Mouse (Mus musculus) kidney, embryonic 16.5 days (tissue): ENCODE measurements around the gene F5. TPM values are rescaled to one million over a fixed set of nuclear protein-coding genes. Genes with fewer than 3 reads are reported as not detected.

ENCODE experiments used
- ATAC-seq: fragments of 200-750 bp; cut with Nextera tagmentation; 2 replicates; pipeline ENCODE4 v1.8.0; 2017; ENCODE audit warnings: moderate TSS enrichment; ENCODE audit not compliant: low FRiP score, low TSS enrichment
- H3K27ac ChIP-seq: fragments of 300-500 bp; sonication (generic); 2 replicates; pipeline ENCODE4 v1.5.1; 2014; ENCODE audit warnings: low read length
- H3K27me3 ChIP-seq: fragments of 300-500 bp; sonication (generic); 2 replicates; pipeline ENCODE4 v1.6.1; 2014; ENCODE audit warnings: low read length, control low read depth, mixed read lengths; ENCODE audit not compliant: insufficient read depth
- H3K36me3 ChIP-seq: fragments of 300-500 bp; sonication (generic); 2 replicates; pipeline ENCODE4 v1.6.1; 2014; ENCODE audit warnings: low read length, control low read depth, mixed read lengths; ENCODE audit not compliant: insufficient read depth
- H3K4me1 ChIP-seq: fragments of 300-500 bp; sonication (generic); 2 replicates; pipeline ENCODE4 v1.6.1; 2014; ENCODE audit warnings: low read length, control low read depth, mixed read lengths; ENCODE audit not compliant: insufficient read depth
- H3K4me2 ChIP-seq: fragments of 300-500 bp; sonication (generic); replicated peaks from 2 replicates; pipeline ENCODE4 v1.6.1; 2014; ENCODE audit warnings: low read depth, low read length
- H3K4me3 ChIP-seq: fragments of 300-500 bp; sonication (generic); 2 replicates; pipeline ENCODE4 v1.5.1; 2014; ENCODE audit warnings: mild to moderate bottlenecking, low read length
- H3K9ac ChIP-seq: fragments of 300-500 bp; sonication (generic); replicated peaks from 2 replicates; pipeline ENCODE4 v1.6.1; 2014; ENCODE audit warnings: low read length
- H3K9me3 ChIP-seq: fragments of 300-500 bp; sonication (generic); 2 replicates; pipeline ENCODE4 v1.6.1; 2016; ENCODE audit warnings: low read length, control low read depth
- WGBS: fragments of 180-500 bp; shearing (Covaris S2); extraction: QIAGEN DNeasy Blood & Tissue Kit; methylation state at CpG from one replicate; pipeline ENCODE4 v1.1.7; 2014; 5-methylcytosine and 5-hydroxymethylcytosine counted together
- polyA plus RNA-seq: library from polyadenylated mRNA; unstranded; fragments of >200 nt; fragmentation: Nextera tagmentation; extraction: Ambion mirVana; gene quantifications from 2 replicates; pipeline ENCODE4 v1.2.1, GENCODE M21; 2015

Gene F5
- polyA plus RNA-seq, 1 experiment from 2014 or later = 0.30 TPM

DNA sequence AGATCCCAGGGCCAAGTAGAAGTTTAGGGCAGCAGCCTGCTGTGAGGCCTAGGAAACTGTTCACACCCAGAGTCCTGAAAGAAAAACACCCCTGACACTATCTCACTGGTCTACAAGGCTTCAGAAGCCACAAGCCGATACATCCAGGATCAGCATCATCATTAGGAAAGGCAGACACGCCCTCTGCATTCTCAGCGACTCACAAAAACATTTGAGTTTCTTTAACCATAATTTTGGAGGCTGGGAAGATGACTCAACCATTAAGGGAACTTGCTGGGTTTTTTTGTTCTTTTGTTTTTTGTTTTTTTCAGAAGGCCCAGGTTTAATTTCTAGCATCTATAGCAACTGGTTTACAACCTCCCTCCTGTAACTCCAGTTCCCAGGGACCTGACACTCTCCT lies 27.8 kb upstream of the F5 start:
- no peaks in the 10 kb centered on the region for H3K4me1 ChIP-seq
- 38% methylated on average over 3 of the region's 3 CpGs for WGBS
- no peaks in the 10 kb centered on the region for H3K27me3 ChIP-seq
- no peak overlapping the region for H3K27ac ChIP-seq
- H3K36me3 ChIP-seq = no peaks in the 10 kb centered on the region
- no peak overlapping the region for H3K9ac ChIP-seq
- no peak overlapping the region for H3K4me2 ChIP-seq
- H3K9me3 ChIP-seq = no peaks in the 10 kb centered on the region; the same call in 1 of the 2 replicates
- ATAC-seq = no peak
- H3K4me3 ChIP-seq = no peak overlapping the region

DNA sequence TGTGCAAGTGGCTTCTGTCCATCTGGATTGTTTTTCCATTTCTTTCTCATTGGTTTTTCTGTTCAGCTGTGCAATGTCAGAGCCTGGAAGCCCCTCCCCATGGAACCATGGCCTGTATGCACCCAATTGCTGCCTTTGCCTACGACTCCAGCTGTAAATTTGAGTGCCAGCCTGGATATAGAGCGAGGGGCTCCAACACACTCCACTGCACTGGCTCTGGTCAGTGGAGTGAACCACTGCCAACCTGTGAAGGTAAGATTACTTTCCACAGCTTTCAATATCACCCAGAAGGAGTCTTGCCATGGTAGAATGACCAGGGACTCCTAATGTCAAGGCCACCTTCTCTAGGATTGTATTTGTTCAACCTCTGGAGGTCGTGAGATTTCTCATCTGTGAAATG lies 21.6 kb upstream of the F5 start:
- no peak overlapping the region for H3K27ac ChIP-seq
- H3K9ac ChIP-seq = no peak overlapping the region
- no peaks in the 10 kb centered on the region; the same call in 1 of the 2 replicates for H3K9me3 ChIP-seq
- H3K4me2 ChIP-seq = no peak overlapping the region
- 33% methylated on average over 3 of the region's 3 CpGs for WGBS
- H3K4me1 ChIP-seq = no peaks in the 10 kb centered on the region
- no peaks in the 10 kb centered on the region for H3K27me3 ChIP-seq
- no peaks in the 10 kb centered on the region for H3K36me3 ChIP-seq
- no peak overlapping the region for H3K4me3 ChIP-seq
- ATAC-seq = peak; percentile 89

DNA sequence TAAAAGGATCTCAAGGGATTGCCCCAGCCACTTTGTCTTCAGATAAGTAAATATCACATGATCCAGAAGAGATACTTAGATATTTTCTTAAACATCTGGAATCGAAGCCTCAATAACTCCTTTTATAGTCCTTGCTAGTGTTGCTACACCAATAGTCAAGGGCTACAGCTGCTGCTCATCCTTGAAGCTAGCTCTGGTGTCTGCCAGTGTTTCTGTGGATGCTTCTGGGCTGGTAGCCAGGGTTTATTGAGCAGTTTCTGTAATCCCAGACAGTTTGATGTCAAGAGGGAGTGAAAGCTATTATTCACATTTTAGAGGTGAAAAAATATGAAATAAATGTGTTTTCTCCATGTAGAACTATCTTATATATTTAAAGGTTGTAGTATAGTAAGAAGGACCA lies 19.0 kb upstream of the F5 start:
- Histone ChIP-seq H3K9me3 (no peaks in the 10 kb centered on the region; the same call in 1 of the 2 replicates), H3K9ac (no peak overlapping the region), H3K4me1 (0 out of 2 replicates have a peak, but pooled peaks cover 2% of the 10 kb centered on the region), H3K4me3 (no peak overlapping the region), H3K36me3 (no peaks in the 10 kb centered on the region), H3K27me3 (no peaks in the 10 kb centered on the region), H3K27ac (no peak overlapping the region), H3K4me2 (no peak overlapping the region)
- ATAC-seq = no peak
- 74% methylated on average over 1 of the region's 1 CpGs for WGBS

DNA sequence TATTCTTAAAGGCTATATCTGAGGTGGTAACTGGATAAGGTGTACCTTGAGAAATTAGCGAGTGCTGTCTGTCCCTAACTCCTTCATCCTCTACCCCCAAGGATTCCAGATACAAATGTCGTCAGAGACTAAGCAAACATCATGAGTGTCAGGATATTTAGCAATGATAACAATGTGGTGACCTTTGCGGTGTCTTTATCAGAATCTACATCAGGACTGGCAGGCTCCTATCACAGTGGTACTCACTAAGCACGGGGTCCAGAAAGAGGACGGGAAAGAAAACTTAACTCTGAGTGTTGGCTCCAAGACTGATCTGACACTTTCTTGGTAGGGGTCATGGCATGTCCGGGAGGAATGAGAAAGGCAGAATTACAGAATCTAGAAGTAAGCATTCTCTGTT lies 17.5 kb upstream of the F5 start:
- Histone ChIP-seq H3K9me3 (no peaks in the 10 kb centered on the region), H3K4me2 (no peak overlapping the region), H3K36me3 (no peaks in the 10 kb centered on the region), H3K27ac (no peak overlapping the region), H3K4me1 (0 out of 2 replicates have a peak, but pooled peaks cover 2% of the 10 kb centered on the region), H3K4me3 (no peak overlapping the region), H3K9ac (no peak overlapping the region), H3K27me3 (no peaks in the 10 kb centered on the region)
- no peak for ATAC-seq
- WGBS = 67% methylated on average over 6 of the region's 6 CpGs

DNA sequence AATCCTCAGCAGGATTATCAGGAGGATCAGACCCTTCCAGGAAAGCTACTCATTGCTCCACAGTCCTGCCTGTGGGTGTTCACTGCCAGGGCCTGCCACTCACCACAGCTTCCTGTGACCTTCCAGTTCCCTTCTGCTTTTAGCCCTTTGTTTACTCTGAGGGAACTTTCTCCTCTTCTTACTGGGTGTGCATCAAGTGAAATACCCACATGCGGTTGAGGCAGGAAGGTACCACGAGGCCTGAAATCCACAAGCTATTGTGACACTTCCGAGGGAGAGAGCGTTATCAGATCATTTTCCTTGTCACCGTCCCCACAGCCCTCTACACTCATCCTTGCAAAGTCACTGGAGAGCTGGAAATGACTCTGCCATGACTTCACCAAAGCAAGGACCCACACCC lies 16.3 kb upstream of the F5 start:
- Histone ChIP-seq H3K9me3 (no peaks in the 10 kb centered on the region), H3K9ac (no peak overlapping the region), H3K27me3 (no peaks in the 10 kb centered on the region), H3K4me2 (no peak overlapping the region), H3K4me3 (no peak overlapping the region), H3K27ac (no peak overlapping the region), H3K4me1 (0 out of 2 replicates have a peak, but pooled peaks cover 2% of the 10 kb centered on the region), H3K36me3 (no peaks in the 10 kb centered on the region)
- 39% methylated on average over 5 of the region's 5 CpGs for WGBS
- no peak for ATAC-seq

DNA sequence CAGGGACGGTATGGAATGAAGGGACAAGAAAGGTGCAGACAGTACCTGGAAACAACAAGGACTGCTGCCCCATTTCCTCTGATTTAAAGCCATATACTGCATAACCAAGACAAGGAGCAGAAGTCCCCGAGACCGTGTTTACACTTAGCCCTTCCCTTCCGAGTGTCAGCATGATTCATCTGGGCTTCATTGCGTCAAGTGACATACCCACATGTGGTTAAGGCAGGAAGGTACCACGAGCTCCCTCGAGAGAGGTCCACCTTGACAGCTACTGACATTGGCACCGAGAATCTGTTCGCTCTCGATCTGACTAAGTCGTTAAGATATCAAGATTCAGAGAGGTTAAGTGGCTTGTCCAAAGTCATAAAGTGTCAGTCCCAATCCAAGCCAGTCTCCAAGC lies 15.7 kb upstream of the F5 start:
- H3K4me3 ChIP-seq = no peak overlapping the region
- H3K27me3 ChIP-seq = no peaks in the 10 kb centered on the region
- H3K27ac ChIP-seq = no peak overlapping the region
- WGBS = 23% methylated on average over 11 of the region's 11 CpGs
- H3K9me3 ChIP-seq = no peaks in the 10 kb centered on the region
- no peak overlapping the region for H3K9ac ChIP-seq
- no peaks in the 10 kb centered on the region for H3K36me3 ChIP-seq
- ATAC-seq = no peak
- H3K4me2 ChIP-seq = no peak overlapping the region
- H3K4me1 ChIP-seq = 0 out of 2 replicates have a peak, but pooled peaks cover 2% of the 10 kb centered on the region

DNA sequence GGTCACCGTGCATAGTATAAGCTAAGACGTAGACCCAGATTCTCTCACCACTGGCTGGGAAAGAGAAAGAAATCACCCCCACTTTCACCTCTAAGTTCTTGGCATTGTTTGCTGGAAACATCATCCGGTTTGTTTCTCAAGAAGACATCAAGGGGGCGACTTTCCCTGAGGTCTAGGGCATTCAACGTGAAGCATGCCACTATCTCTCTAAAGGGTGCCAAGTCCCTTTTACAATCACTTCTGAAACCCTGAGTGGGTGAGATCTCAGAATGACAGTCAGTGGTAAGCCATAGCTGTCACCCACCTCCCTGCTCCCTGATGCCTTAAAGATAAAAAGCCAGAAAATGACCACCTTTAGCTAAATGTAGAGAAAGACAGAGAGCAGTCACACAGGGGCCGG lies 15.0 kb upstream of the F5 start:
- Histone ChIP-seq H3K27me3 (no peaks in the 10 kb centered on the region), H3K27ac (no peak overlapping the region), H3K9me3 (no peaks in the 10 kb centered on the region), H3K36me3 (no peaks in the 10 kb centered on the region), H3K4me1 (0 out of 2 replicates have a peak, but pooled peaks cover 2% of the 10 kb centered on the region), H3K4me3 (no peak overlapping the region), H3K4me2 (no peak overlapping the region), H3K9ac (no peak overlapping the region)
- no peak for ATAC-seq
- 66% methylated on average over 6 of the region's 6 CpGs for WGBS

DNA sequence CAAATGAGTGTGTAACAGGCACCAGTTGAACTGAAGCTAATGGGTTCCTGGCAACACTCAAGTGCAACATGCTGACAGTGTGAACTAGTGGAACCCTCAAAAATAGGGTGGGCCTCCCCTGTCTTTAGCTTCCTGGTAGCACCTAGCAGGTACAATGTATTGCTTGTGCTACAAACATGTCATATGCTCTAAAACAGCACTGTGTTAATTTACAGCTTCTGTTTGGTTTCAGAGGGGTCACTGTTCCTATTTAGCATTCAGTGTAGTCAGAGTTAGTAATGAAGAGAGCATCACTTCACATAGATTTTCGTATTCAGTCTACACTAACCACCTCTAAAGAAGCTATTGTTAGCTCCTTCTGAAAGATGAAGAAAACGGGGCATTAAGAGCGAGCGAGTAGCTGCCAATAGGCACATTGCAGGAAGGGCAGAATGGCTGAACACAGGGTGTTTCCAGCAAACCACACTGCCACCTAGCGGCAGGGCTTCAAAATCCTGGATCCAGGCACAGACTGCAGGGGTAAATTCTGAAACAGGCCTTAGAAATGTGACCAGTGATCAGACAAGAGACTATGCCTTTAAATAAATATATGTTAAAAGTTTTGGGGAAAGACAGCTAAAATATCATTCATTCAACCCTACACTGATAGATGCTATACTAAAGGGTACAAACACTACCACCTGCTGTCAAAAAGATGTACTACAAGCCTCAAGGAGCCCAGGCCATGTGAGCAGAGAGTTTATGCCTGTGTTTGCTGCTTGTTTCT lies 13.1 kb upstream of the F5 start:
- no peaks in the 10 kb centered on the region for H3K27me3 ChIP-seq
- peak overlapping the region; percentile 40; the same call in 1 of the 2 replicates for H3K4me2 ChIP-seq
- no peak overlapping the region for H3K27ac ChIP-seq
- no peaks in the 10 kb centered on the region for H3K36me3 ChIP-seq
- H3K9ac ChIP-seq = no peak overlapping the region
- 0 out of 2 replicates have a peak, but pooled peaks cover 2% of the 10 kb centered on the region for H3K4me1 ChIP-seq
- 8% methylated on average over 5 of the region's 5 CpGs for WGBS
- peak; percentile 92 for ATAC-seq
- H3K4me3 ChIP-seq = no peak overlapping the region
- no peaks in the 10 kb centered on the region for H3K9me3 ChIP-seq

DNA sequence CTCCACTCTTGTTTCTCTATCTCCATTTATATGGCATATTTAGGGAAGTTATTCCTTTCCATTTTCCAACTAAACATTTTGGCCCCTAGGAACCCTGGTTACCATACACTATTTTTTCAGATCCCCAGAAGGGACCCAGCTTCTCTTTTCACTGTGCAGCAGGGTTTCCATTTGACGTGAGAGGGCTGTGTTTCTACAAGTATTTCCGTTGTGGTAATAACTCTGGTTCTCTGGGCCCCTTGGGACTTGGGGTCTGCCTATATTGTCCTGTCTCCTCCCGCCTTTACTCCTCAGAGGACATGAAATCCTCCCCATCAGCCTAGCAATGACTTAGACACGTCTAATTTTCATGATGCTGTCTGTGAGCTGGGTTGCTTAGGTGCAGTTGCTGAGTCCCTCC lies 12.2 kb upstream of the F5 start:
- no peak overlapping the region for H3K27ac ChIP-seq
- ATAC-seq = no peak
- H3K9ac ChIP-seq = no peak overlapping the region
- H3K36me3 ChIP-seq = no peaks in the 10 kb centered on the region
- no peak overlapping the region for H3K4me2 ChIP-seq
- no peaks in the 10 kb centered on the region for H3K27me3 ChIP-seq
- no peaks in the 10 kb centered on the region for H3K9me3 ChIP-seq
- H3K4me1 ChIP-seq = 0 out of 2 replicates have a peak, but pooled peaks cover 2% of the 10 kb centered on the region
- 60% methylated on average over 4 of the region's 4 CpGs for WGBS
- H3K4me3 ChIP-seq = no peak overlapping the region

DNA sequence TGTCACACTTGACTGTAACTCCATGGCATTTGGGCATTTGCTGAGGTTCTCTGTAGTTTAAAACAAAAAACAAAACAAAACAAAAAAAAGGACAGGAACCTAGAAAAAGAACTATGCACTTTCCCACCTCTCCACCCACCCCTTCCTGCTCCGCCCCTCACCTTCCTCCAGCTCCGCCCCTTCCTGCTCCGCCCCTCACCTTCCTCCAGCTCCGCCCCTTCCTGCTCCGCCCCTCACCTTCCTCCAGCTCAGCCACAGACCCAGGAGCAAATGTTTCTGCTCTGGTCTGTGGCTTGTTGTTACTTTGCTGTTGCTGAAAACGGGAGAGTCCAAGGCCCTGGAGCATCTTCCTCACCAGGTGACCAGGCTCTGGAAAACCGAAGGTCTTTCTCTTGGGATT lies 2.6 kb upstream of the F5 start:
- Histone ChIP-seq H3K9me3 (no peaks in the 10 kb centered on the region), H3K4me2 (no peak overlapping the region), H3K36me3 (no peaks in the 10 kb centered on the region), H3K27me3 (no peaks in the 10 kb centered on the region; the same call in 1 of the 2 replicates), H3K4me1 (peaks cover 8% of the 10 kb centered on the region; the same call in 1 of the 2 replicates), H3K9ac (no peak overlapping the region), H3K27ac (no peak overlapping the region), H3K4me3 (no peak overlapping the region)
- WGBS = 94% methylated on average over 7 of the region's 7 CpGs
- ATAC-seq = no peak
